Mouse (Mus musculus) G1E (cell line): ENCODE results near the gene Dab1.

ENCODE experiments used
- CTCF ChIP-seq: IDR thresholded peaks from 2 replicates; pipeline ENCODE4 v1.5.1; 2012; ENCODE audit warnings: low read depth, low read length, inconsistent platforms, mixed read lengths
- GATA1 ChIP-seq: IDR thresholded peaks from 2 replicates; pipeline ENCODE4 v1.6.1; 2012; ENCODE audit warnings: borderline replicate concordance, low read length, inconsistent platforms, mixed read lengths
- TAL1 ChIP-seq: conservative IDR thresholded peaks from 2 replicates; pipeline ENCODE4 v1.6.1; 2012; ENCODE audit warnings: low read depth, low read length, inconsistent platforms, mixed read lengths

DNA sequence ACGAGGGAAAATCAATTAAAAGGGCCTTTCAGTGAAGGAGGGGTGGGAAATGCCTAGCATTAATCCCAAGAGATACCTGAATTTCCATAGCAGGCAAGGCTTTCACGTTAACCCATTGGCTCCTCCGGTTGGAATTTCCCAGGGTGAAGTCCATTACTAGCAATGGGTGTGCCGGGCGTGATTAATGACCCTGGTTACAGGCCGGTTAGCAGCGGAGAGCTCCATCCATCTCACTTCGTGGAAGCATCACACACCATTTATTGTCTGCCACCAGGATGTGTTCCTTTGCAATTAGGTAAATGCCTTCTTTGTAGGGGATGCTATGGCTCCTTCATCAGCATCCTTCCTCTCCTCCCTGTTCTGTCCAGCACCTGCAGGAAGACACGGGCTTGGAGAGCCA lies 350.7 kb downstream of the Dab1 start:
- no peak for TF ChIP-seq TAL1
- TF ChIP-seq CTCF, result no peak
- TF ChIP-seq GATA1, result no peak
